Mouse (Mus musculus) right cerebral cortex, postnatal 4 days (tissue): ENCODE measurements around the gene Adamts2.

Source experiments
- DNase-seq: peaks from one replicate; pipeline ENCODE4 v3.0.0-alpha.2; 2022

The Adamts2 gene

DNA sequence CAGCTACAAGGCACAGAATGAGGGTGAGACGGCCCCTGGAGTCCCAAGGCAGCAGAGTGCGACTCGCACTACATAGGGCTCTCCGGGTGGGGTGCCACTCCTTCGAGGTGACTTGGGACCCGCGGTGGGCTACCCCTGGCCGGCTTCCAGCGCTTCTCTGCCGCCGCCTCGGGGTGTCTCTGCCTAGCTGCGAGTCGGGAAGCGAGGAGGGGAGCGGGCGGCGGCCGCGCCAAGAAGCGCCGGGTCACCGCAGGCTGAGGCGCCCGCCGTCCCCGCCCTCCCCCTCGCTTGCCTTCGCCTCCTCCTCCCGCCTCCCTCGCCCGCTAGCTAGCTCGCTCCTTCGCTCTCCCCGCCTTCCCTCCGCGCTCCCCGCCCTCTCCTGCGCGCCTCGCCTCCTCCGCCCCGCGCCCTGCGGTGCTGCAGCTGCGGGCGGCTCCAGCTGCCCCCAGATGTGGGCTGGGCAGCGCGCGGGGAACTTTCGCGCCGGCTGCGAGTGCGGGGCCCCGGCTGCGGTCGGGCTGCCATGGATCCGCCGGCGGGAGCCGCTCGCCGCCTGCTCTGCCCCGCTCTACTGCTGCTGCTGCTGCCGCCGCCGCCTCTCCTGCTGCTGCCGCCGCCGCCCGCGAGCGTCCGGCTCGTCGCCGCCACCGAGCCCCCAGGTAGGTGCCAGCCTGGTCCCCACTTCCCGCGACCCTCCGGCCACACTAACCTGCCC is at the start of gene Adamts2:
Gene Adamts2 (plus strand): TSS at position 444 of the 715 bp plus-strand sequence.
- peak; percentile 61 for DNase-seq

DNA sequence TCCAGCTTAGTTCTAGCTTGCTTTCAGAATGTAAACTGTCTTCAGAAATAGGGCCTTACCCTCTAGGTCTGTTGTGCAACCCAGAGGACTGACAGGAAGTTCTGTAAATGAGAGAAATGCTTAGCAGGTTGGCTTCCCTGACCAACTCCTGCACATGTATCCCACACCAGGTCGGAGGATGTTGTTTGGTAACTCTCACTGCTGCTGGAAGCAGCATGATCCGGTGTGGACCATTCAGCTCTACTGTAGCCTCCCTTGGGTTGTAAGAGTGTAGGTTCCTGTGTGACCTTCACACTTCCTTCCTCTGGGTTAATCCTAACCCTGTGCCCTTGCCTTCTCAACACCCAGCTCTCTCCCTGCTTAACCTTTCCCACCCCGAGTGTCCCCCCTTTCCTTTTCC is 44.8 kb upstream of the Adamts2 start:
- no peak for DNase-seq

- DNase-seq = no peak
Observed at GRCm38 (mm10) chr11:50559108-50559507, 42.8 kb upstream of the Adamts2 start.

DNA sequence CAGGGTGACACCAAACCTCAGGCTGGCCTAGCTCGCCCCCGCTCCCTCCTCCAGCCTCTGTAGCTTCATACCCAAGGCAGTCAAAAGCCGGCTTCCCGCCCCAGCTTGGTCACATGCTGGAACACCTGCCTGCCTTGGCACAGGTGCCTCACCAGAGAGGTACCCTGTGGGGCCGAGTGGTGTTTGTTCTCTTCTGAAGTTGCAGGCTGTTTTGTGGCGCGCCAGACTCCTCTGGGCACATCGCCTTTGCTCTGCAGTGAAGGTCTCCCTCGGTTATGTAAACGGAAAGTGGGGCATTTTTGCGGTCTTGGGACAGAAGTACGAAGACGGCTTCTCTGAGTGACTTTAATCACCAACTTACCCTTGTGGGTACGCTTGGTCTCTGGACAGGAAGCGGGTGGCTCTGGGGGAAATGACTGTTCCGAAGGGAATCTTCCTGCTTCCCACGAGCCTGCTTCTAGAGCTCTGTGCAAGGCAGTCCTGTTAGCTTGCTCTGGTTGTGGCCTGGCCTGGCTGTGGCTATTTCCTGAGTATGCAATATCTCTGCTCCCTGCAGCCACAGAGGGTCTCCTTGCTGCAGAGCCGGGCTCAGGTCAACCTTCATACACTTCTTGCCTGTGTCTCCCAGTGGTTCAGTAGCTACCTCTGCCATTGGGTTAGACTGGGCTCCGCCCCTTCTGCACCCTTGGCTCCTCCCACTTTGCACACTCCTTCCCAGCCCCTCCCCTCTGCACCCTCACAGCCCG is 36.2 kb upstream of the Adamts2 start:
- no peak for DNase-seq

- no peak for DNase-seq
Observed at GRCm38 (mm10) chr11:50571448-50571847, 30.4 kb upstream of the Adamts2 start.

DNA sequence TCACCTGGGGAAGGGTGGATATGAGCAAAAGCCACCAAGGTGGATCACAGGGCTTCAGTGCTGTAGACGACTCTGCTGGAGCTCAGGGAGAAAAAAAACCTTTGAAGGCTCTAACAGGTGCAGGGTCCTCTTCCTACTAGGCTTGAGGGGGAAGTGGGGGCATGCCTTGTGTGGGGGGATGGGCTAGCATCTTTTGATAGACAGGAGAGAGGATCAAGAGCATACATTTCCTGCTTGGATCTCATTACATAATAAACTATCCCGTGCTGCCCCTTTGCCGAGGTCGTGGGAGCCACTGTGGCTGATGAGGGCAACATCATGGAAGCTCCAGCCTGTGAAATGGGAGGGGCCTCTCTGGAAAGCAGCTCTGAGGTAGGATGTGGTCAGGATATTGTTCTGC is 25.4 kb upstream of the Adamts2 start:
- no peak for DNase-seq

- DNase-seq = peak; percentile 36
Observed at GRCm38 (mm10) chr11:50587026-50587425, 14.9 kb upstream of the Adamts2 start.

GRCm38 (mm10) chr11:50587787-50588186 is 14.1 kb upstream of the Adamts2 start:
- peak; percentile 72 for DNase-seq

GRCm38 (mm10) chr11:50589060-50589459 is 12.8 kb upstream of the Adamts2 start:
- DNase-seq = peak; percentile 54

GRCm38 (mm10) chr11:50591053-50591452 is 10.8 kb upstream of the Adamts2 start:
- no peak for DNase-seq

DNA sequence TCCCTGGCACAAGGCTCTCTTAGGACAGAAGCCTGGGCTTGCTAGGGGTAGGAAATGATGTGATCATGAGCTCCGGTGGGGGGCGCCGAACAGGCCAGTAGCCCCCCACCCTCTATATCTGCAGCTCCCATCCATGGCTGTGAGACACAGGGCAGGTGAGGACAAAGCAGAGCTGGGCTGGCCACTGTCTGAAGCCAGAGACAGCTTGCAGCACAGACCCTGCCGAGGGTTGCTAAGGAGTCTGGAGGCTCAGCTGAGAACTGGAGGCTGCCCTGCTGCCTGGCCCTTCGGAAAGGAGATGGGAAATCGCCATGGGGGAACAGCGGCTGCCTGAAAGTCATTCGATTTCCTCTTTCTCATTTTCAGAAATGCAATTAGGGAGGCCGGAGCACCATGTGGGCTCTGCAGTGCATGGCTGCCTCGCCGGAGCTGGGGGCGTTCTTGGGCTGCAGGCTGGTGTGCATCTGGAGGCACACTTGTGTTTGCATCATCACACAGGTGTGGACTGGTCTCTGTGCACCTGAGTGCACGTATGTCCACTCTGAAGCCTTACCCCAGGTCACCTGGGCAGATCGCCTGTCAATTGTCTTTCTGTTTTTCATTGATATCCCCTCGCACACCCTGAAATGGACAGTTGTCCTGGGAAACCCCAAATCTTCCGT is 8.9 kb upstream of the Adamts2 start:
- DNase-seq = no peak

GRCm38 (mm10) chr11:50596571-50596970 is 5.3 kb upstream of the Adamts2 start:
- no peak for DNase-seq

GRCm38 (mm10) chr11:50599156-50599555 is 2.7 kb upstream of the Adamts2 start:
- no peak for DNase-seq

DNA sequence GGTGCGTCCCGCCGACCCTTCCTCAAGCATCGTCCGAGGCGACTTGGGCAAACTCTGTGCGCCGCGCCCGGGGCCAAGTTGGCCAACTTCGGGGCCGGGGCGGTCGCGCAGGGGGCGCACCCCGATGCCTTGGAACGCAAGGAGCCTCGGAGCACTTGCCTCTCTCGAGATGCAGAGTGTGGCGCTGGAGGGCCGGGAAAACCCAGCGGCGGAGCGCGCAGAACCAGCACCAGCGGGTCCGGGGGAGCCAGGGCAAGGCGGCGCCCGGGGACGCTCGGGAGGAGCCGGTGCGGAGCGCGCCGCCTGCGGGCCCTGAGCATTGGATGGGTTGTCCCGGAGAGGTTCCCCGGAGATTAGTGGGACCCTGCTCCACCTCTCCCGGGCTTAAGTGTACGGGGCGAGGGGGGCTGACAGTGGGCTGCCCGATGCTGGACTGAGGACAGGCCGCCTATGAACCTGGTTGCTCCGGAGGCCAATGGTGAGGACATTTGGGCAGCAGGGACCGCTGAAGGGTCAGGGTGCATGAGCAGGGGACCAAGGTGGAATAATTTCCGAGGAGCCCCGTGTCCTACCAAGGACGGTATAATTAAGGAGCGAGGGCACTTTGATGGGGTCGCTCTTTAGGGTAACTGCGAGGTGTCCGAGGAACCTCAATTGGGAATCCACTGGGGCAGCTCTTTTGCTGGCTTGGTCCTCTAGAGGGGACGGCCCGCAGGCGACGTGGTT is 635 bp downstream of the Adamts2 start:
- peak; percentile 42 for DNase-seq

DNA sequence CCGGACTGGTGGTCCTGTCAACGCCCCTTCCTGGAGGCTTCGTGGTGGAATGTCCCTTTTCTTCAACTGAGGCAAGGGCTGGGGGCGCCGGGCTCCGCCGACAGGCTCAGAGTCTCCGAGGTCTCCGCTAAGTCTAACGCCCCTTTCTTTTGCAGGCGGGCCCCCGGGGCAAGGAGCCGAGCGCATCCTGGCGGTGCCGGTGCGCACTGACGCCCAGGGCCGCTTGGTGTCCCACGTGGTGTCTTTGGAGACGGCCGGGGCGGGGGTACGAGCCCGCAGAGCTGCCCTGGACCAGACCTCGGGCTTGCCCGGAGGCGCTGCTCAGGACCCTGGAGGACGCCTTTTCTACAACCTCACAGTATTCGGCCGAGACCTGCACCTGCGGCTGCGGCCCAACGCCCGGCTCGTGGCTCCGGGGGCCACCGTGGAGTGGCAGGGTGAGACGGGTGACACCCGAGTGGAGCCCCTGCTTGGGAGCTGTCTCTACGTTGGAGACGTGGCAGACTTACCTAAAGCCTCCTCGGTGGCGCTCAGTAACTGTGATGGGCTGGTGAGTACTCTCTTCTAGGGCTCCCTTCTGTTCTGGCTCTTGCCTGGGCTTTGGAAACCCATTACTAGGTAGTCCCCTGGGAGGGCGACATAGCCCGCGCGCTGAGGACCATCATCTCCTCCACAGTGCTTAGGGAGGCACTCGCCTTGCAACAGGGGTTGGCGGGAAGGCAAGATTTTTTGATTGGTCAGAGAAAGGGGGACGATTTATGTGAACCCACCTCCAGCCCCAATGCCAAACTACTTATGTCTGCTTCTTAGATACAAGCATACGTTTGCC is 1.4 kb downstream of the Adamts2 start:
- DNase-seq = peak; percentile 47

DNA sequence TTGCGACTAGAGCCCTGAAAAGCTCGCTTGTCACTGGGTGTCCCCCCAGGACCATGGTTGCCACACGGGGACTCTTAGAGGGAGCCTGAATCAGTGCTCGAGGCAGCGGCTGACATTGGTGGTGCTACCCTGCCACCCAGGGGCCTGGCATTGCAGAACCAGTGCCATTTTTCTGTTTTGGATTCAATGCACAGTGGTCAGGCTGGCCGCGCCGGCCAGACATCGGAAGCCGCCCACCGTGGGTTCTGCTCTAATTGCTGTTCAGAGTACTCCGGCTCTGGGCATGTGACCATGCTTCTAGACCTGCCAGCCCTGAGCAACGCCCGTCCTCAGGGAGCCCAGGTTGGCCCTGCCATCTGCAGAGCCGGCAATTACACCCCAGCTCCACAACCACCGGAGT is 2.5 kb downstream of the Adamts2 start:
- DNase-seq = no peak

GRCm38 (mm10) chr11:50611181-50611580 is 9.3 kb downstream of the Adamts2 start:
- no peak for DNase-seq

DNA sequence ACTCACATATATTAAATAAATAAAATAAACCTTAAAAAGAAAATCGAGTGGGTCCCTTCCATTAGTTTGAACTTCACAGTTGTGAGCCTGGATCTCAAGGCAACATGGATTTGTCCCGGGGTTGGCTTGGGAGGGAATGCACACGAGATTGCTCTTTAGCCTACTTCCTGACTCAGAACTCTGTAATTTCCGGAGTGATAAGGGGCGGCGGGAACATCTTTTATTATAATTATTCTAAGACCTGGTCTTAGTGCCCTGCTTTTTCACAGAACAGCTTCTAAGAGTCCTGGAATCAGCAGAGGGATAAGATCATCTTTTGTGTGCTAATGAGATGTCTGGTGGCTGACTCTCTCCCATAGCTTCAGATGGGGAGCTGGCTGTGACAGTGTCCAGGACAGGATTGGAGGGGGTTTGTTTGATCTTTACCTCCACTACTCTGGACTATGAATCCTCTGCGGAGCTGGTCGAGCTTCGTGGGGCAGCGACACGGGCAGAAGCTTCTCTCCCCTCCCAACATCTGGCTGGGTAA is 15.2 kb downstream of the Adamts2 start:
- DNase-seq = no peak

DNA sequence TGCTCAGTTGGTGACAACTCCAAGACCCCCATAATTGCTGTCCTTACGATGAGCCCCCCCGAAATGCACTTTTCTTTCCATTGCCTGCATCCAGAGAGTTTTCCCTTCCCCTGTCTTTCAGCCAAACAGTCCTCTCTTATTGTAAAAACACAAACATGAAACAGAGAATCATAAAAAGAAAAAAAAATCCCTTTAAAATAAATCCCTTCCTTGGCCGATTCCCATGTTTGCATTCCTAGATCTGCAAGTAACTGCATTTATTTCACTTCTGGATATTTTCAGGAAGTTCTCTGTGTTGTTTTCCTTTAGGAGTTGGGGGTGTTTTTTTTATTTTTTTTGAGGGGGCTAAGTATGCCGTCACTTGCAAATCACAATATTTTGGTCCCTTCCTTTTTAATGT is 19.0 kb downstream of the Adamts2 start:
- no peak for DNase-seq

GRCm38 (mm10) chr11:50621364-50621763 is 19.5 kb downstream of the Adamts2 start:
- DNase-seq = no peak

DNA sequence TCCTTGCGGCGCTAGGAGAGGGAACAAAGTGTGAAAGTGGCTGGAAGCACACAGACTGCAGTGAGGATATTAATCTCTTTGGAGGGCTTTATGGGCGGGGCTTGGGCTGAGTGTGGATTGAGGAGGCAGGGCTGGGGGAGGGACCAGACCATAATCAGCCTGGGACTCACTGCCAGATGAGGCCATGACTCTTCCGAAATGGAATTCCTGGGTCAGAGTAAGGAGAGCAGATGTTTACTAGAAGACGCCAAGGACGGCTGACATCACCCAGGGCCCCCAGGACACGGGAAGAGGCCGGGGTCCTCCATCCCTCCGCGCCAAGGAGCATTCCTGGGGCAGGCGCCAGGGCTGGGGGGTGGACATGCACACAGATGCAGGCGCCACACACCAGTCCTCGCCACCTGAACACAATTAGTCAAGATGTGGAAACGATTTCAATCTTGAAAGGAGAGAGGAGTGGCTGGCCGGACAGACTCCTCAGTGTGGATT is 20.4 kb downstream of the Adamts2 start:
- no peak for DNase-seq

DNA sequence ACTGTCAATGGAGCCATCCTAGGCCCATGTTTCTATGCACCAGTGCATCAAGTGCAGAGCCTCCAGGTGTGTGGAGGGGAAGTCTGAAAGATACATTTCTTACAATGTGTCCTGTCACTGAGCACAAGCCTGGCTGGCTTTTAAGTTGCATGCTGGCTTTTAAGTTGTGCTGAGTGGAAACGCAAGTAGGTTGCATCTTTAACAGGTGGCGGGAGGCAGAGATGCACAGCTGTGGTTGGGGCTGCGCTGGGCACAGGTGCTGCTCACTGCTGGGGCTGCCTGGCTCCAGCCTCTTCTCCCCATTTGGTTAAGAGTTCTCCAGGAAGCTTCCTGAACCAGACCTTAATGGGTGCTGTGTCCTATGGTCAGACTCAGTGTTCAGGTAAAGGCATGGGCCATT is 21.9 kb downstream of the Adamts2 start:
- DNase-seq = no peak
